ENCODE assay signal across 9 mouse cellular contexts in the genomic region with DNA sequence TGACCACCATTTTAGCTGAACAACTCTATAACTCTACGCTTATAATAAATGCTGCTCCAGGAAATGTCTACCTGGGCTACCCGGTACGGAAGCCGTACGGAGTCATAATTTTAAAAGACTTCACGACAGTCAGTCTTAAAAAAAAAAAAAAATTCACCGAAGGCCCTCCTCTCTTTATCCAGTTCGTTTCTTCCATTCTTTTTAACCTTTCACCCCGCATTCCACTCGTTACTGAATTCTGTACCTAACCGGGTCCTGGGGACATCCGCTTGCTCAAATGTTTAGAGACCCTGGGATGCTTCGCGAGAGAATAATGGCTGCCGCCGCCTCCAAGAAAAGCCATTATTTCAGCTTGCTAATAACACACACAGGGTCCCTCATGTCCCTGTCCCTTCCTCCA. TPM values are rescaled to one million over a fixed set of nuclear protein-coding genes. Genes with fewer than 3 reads are reported as not detected.
DNase-seq lines count a peak whose midpoint lies in the region; ATAC-seq and TF ChIP-seq lines count a peak whose summit lies in the region.
"Had no signal": no experiment of that assay in that cellular context is flagged by ENCODE, and none has a peak within 500 bp of the region (broad histone marks: within the 10 kb centered on the region; RNA-seq: fewer than 3 reads in every experiment).

No protein-coding gene starts in this region.

- ATAC-seq in neural tube, embryonic 11.5 days (ENCODE audit: insufficient read depth, low FRiP score, low TSS enrichment): peak; percentile 51
- peak; percentile 13 for ATAC-seq in intestine, embryonic 15.5 days
- 0 out of 2 replicates have a peak, but pooled peaks have one; percentile 10 for ATAC-seq in liver, embryonic 15.5 days (ENCODE audit: insufficient read depth)

- no peaks in the 10 kb centered on the region for H3K27me3 ChIP-seq in neural tube, embryonic 11.5 days (ENCODE audit: control insufficient read depth, insufficient read depth, low read length)
- H3K27me3 ChIP-seq in erythroblast, embryonic 14.5 days (ENCODE audit: control insufficient read depth): no peaks in the 10 kb centered on the region
- H3K27me3 ChIP-seq in intestine, embryonic 15.5 days (replicated peaks): no peaks in the 10 kb centered on the region
- no peaks in the 10 kb centered on the region for H3K27me3 ChIP-seq in liver, embryonic 15.5 days

- TF ChIP-seq POLR2A in bone marrow macrophage, adult 2 months (IDR thresholded peaks at IDR 0.05; ENCODE audit: borderline replicate concordance, low read depth, low read length): no peak

- no peak for DNase-seq in neural tube, embryonic 11.5 days (ENCODE audit: low spot score)
- DNase-seq in neural tube, embryonic 10.5 days (ENCODE audit: extremely low spot score, low spot score): no peak
- DNase-seq in retina, adult 2 months (ENCODE audit: low read depth, low spot score): peak; percentile 40
- DNase-seq in adrenal gland, adult 2 months: no peak

- no peaks in the 10 kb centered on the region for H3K9me3 ChIP-seq in neural tube, embryonic 11.5 days (ENCODE audit: control insufficient read depth, low read length)
- H3K9me3 ChIP-seq in erythroblast, embryonic 14.5 days (ENCODE audit: control insufficient read depth, low read length): peaks cover 4% of the 10 kb centered on the region
- no peaks in the 10 kb centered on the region for H3K9me3 ChIP-seq in intestine, embryonic 15.5 days
- no peaks in the 10 kb centered on the region for H3K9me3 ChIP-seq in liver, embryonic 15.5 days (replicated peaks)

- H3K4me2 ChIP-seq in neural tube, embryonic 11.5 days (ENCODE audit: low read depth): peak overlapping the region; percentile 43
- peak overlapping the region; percentile 48 for H3K4me2 ChIP-seq in intestine, embryonic 15.5 days (replicated peaks)
- peak overlapping the region; percentile 61 for H3K4me2 ChIP-seq in liver, embryonic 15.5 days

- no peaks in the 10 kb centered on the region for H3K36me3 ChIP-seq in neural tube, embryonic 11.5 days (ENCODE audit: control insufficient read depth, insufficient read depth, low read length)
- H3K36me3 ChIP-seq in erythroblast, embryonic 14.5 days (ENCODE audit: control insufficient read depth): no peaks in the 10 kb centered on the region
- H3K36me3 ChIP-seq in intestine, embryonic 15.5 days: no peaks in the 10 kb centered on the region
- H3K36me3 ChIP-seq in liver, embryonic 15.5 days (replicated peaks): no peaks in the 10 kb centered on the region

- H3K9ac ChIP-seq in neural tube, embryonic 11.5 days (ENCODE audit: low read length): peak overlapping the region; percentile 53
- H3K9ac ChIP-seq in intestine, embryonic 15.5 days: peak overlapping the region; percentile 40; the same call in 1 of the 2 replicates
- peak overlapping the region; percentile 25; the same call in 1 of the 2 replicates for H3K9ac ChIP-seq in liver, embryonic 15.5 days

- peak overlapping the region; percentile 51 for H3K4me3 ChIP-seq in neural tube, embryonic 11.5 days (ENCODE audit: low read depth, low read length)
- H3K4me3 ChIP-seq in bone marrow macrophage, adult 2 months (ENCODE audit: insufficient read depth, low read length): peak overlapping the region; percentile 91
- peak overlapping the region; percentile 76 for H3K4me3 ChIP-seq in erythroblast, embryonic 14.5 days (replicated peaks)
- peak overlapping the region; percentile 49 for H3K4me3 ChIP-seq in intestine, embryonic 15.5 days (replicated peaks)
- peak overlapping the region; percentile 65 for H3K4me3 ChIP-seq in liver, embryonic 15.5 days (replicated peaks)

- 20% methylated on average over 16 of the region's 16 CpGs for WGBS in neural tube, embryonic 11.5 days
- WGBS in intestine, embryonic 15.5 days: 19% methylated on average over 16 of the region's 16 CpGs
- WGBS in liver, embryonic 15.5 days (ENCODE audit: insufficient replicate concordance): 21% methylated on average over 16 of the region's 16 CpGs

- no peaks in the 10 kb centered on the region for H3K4me1 ChIP-seq in neural tube, embryonic 11.5 days (ENCODE audit: control insufficient read depth, insufficient read depth, low read length)
- no peaks in the 10 kb centered on the region for H3K4me1 ChIP-seq in bone marrow macrophage, adult 2 months (ENCODE audit: control insufficient read depth, insufficient read depth, low read length)
- peaks cover 4% of the 10 kb centered on the region; the same call in 1 of the 2 replicates for H3K4me1 ChIP-seq in erythroblast, embryonic 14.5 days (ENCODE audit: control insufficient read depth)
- H3K4me1 ChIP-seq in intestine, embryonic 15.5 days (replicated peaks): no peaks in the 10 kb centered on the region
- no peaks in the 10 kb centered on the region for H3K4me1 ChIP-seq in liver, embryonic 15.5 days (replicated peaks)

- TF ChIP-seq CTCF in bone marrow macrophage, adult 2 months (IDR thresholded peaks at IDR 0.05; ENCODE audit: low read depth, low read length): no peak

- H3K27ac ChIP-seq in neural tube, embryonic 11.5 days (ENCODE audit: low read depth, low read length): 0 out of 2 replicates have a peak overlapping the region, but pooled peaks have one; percentile 49
- H3K27ac ChIP-seq in bone marrow macrophage, adult 2 months (ENCODE audit: insufficient read depth, low read depth, low read length): peak overlapping the region; percentile 40
- H3K27ac ChIP-seq in intestine, embryonic 15.5 days: peak overlapping the region; percentile 58; the same call in 1 of the 2 replicates
- 0 out of 2 replicates have a peak overlapping the region, but pooled peaks have one; percentile 24 for H3K27ac ChIP-seq in liver, embryonic 15.5 days (replicated peaks)

RNA-seq across cellular contexts. Expression of gene Rpgr, which starts 0.7 kb away (rescaled TPM):
- 34.8 and 35.0 TPM in 2 replicates for polyA plus RNA-seq in neural tube, embryonic 11.5 days (2014; fragmentation: Nextera tagmentation; extraction: Ambion mirVana)
- 2.6 and 3.8 TPM in 2 replicates for polyA plus RNA-seq in bone marrow macrophage, adult 2 months (2012; ENCODE audit: insufficient read depth, insufficient read length, missing spikeins)
- 0.02 and 0.05 TPM in 2 replicates for polyA plus RNA-seq in erythroblast, embryonic 14.5 days (2012)
- polyA plus RNA-seq in intestine, embryonic 15.5 days (2015; fragmentation: Nextera tagmentation; extraction: Ambion mirVana): 9.9 and 11.7 TPM in 2 replicates
- polyA plus RNA-seq in liver, embryonic 15.5 days (2015; fragmentation: Nextera tagmentation; extraction: Ambion mirVana): 2.1 and 2.3 TPM in 2 replicates
- 1 to 10 TPM; 5.0 to 5.9 TPM for total RNA-seq in adrenal gland, adult 2 months (2021)
- 0.42 and 0.92 TPM in 2 replicates for polyA plus RNA-seq in adrenal gland, adult 2 months (2012; rRNA removed)

RNA-seq across cellular contexts. Expression of gene Otc, which starts 36.1 kb away (rescaled TPM):
- polyA plus RNA-seq in neural tube, embryonic 11.5 days (2014; fragmentation: Nextera tagmentation; extraction: Ambion mirVana): not detected in 2 replicates
- not detected in 2 replicates for polyA plus RNA-seq in bone marrow macrophage, adult 2 months (2012; ENCODE audit: insufficient read depth, insufficient read length, missing spikeins)
- polyA plus RNA-seq in erythroblast, embryonic 14.5 days (2012): not detected in 2 replicates
- 55.4 and 59.9 TPM in 2 replicates for polyA plus RNA-seq in intestine, embryonic 15.5 days (2015; fragmentation: Nextera tagmentation; extraction: Ambion mirVana)
- polyA plus RNA-seq in liver, embryonic 15.5 days (2015; fragmentation: Nextera tagmentation; extraction: Ambion mirVana): 50.8 and 53.3 TPM in 2 replicates
- 1 to 10 TPM in 1 of 2 experiments, not detected in 1; 1.0 TPM for total RNA-seq in adrenal gland, adult 2 months (2021)
- not detected in 2 replicates for polyA plus RNA-seq in adrenal gland, adult 2 months (2012; rRNA removed)
- total RNA-seq: heart, adult 18-20 months had no signal

Comparison
In these comparisons a context has a peak if more than half of its experiments do, and no peak if none do; other contexts are left out.
1. RNA of gene Otc, which starts 36.1 kb away (polyA plus RNA-seq): 55.4 to 59.9 TPM in intestine, embryonic 15.5 days and 50.8 to 53.3 TPM in liver, embryonic 15.5 days; not detected in neural tube, embryonic 11.5 days, not detected in bone marrow macrophage, adult 2 months, not detected in erythroblast, embryonic 14.5 days and not detected in adrenal gland, adult 2 months; every median in the first group is over 10 times any median in the second.
2. Peak in every context shown above with its lines, with median percentiles within 50 percentile points of each other: ATAC-seq, H3K27ac ChIP-seq, H3K4me2 ChIP-seq, H3K4me3 ChIP-seq and H3K9ac ChIP-seq.